Mouse (Mus musculus) midbrain, embryonic 14.5 days (tissue): ENCODE measurements at regions not wholly inside any gene's neighbourhood (a gene's known extent, or its start where the extent isn't known, plus 50 kb on each side); places are given as distances from the start of the nearest gene placed in this dataset.
A peak's percentile ranks its signal among the peaks of the same experiment; 100 is the strongest.

Experiments used
- ATAC-seq: fragments of 200-750 bp; cut with Nextera tagmentation; 2 replicates; pipeline ENCODE4 v1.8.0; 2017; ENCODE audit warnings: moderate number of reproducible peaks, moderate library complexity; ENCODE audit not compliant: low FRiP score, low TSS enrichment
- DNase-seq: peaks from one replicate; pipeline ENCODE4 v3.0.0-alpha.2; 2015
- H3K27ac ChIP-seq: fragments of 300-500 bp; sonication (generic); replicated peaks from 2 replicates; pipeline ENCODE4 v1.5.1; 2014; ENCODE audit warnings: mild to moderate bottlenecking, low read depth, low read length, moderate library complexity
- H3K27me3 ChIP-seq: fragments of 300-500 bp; sonication (generic); 2 replicates; pipeline ENCODE4 v1.6.1; 2014; ENCODE audit warnings: low read length, control low read depth, mixed read lengths; ENCODE audit not compliant: control insufficient read depth, insufficient read depth
- H3K36me3 ChIP-seq: fragments of 300-500 bp; sonication (generic); 2 replicates; pipeline ENCODE4 v1.6.1; 2014; ENCODE audit warnings: low read length, control low read depth; ENCODE audit not compliant: control insufficient read depth, insufficient read depth
- H3K4me1 ChIP-seq: fragments of 300-500 bp; sonication (generic); 2 replicates; pipeline ENCODE4 v1.6.1; 2014; ENCODE audit warnings: mild to moderate bottlenecking, antibody characterized with exemption, low read length, control low read depth; ENCODE audit not compliant: control insufficient read depth, insufficient read depth
- H3K4me2 ChIP-seq: fragments of 300-500 bp; sonication (generic); 2 replicates; pipeline ENCODE4 v1.6.1; 2014; ENCODE audit warnings: mild to moderate bottlenecking, low read length, moderate library complexity
- H3K4me3 ChIP-seq: fragments of 300-500 bp; sonication (generic); replicated peaks from 2 replicates; pipeline ENCODE4 v1.5.1; 2014; ENCODE audit warnings: low read depth, low read length
- H3K9ac ChIP-seq: fragments of 300-500 bp; sonication (generic); replicated peaks from 2 replicates; pipeline ENCODE4 v1.6.1; 2014; ENCODE audit warnings: mild to moderate bottlenecking, low read length, moderate library complexity
- H3K9me3 ChIP-seq: fragments of 300-500 bp; sonication (generic); 2 replicates; pipeline ENCODE4 v1.6.1; 2016; ENCODE audit warnings: low read length, control low read depth, mixed read lengths; ENCODE audit not compliant: control insufficient read depth
- WGBS: fragments of 180-500 bp; shearing (Covaris S2); extraction: QIAGEN DNeasy Blood & Tissue Kit; methylation state at CpG from one replicate; pipeline ENCODE4 v1.1.7; 2014; 5-methylcytosine and 5-hydroxymethylcytosine counted together

- peak; percentile 9 for DNase-seq
- Histone ChIP-seq H3K4me1 (0 out of 2 replicates have a peak, but pooled peaks cover 4% of the 10 kb centered on the region), H3K9me3 (no peaks in the 10 kb centered on the region), H3K27me3 (no peaks in the 10 kb centered on the region), H3K4me2 (no peak overlapping the region), H3K4me3 (no peak overlapping the region), H3K27ac (no peak overlapping the region), H3K36me3 (no peaks in the 10 kb centered on the region), H3K9ac (no peak overlapping the region)
- ATAC-seq = no peak
- WGBS = 54% methylated on average over 2 of the region's 2 CpGs
These were observed 1402.2 kb downstream of the Pcdh9 start for GRCm38 (mm10) chr14:92488247-92488646.
